Mouse (Mus musculus) midbrain, embryonic 11.5 days (tissue): ENCODE data around the gene Tpst2. TPM values are rescaled to one million over a fixed set of nuclear protein-coding genes. Genes with fewer than 3 reads are reported as not detected.
A peak's percentile ranks its signal among the peaks of the same experiment; 100 is the strongest.

Source experiments
- ATAC-seq: fragments of 200-750 bp; cut with Nextera tagmentation; 2 replicates; pipeline ENCODE4 v1.8.0; 2017; ENCODE audit warnings: moderate TSS enrichment, moderate library complexity; ENCODE audit not compliant: low FRiP score
- DNase-seq: peaks from one replicate; pipeline ENCODE4 v3.0.0; 2015; ENCODE audit warnings: low spot score; ENCODE audit errors: missing footprints
- H3K27ac ChIP-seq: fragments of 300-500 bp; sonication (generic); 2 replicates; pipeline ENCODE4 v1.5.1; 2014; ENCODE audit warnings: low read depth, low read length
- H3K27me3 ChIP-seq: fragments of 300-500 bp; sonication (generic); 2 replicates; pipeline ENCODE4 v1.6.1; 2014; ENCODE audit warnings: mild to moderate bottlenecking, low read length, moderate library complexity, mixed read lengths; ENCODE audit not compliant: control insufficient read depth, insufficient read depth
- H3K36me3 ChIP-seq: fragments of 300-500 bp; sonication (generic); 2 replicates; pipeline ENCODE4 v1.6.1; 2014; ENCODE audit warnings: mild to moderate bottlenecking, low read length, moderate library complexity, mixed read lengths; ENCODE audit not compliant: control insufficient read depth, insufficient read depth
- H3K4me1 ChIP-seq: fragments of 300-500 bp; sonication (generic); 2 replicates; pipeline ENCODE4 v1.6.1; 2014; ENCODE audit warnings: low read length; ENCODE audit not compliant: control insufficient read depth, insufficient read depth
- H3K4me2 ChIP-seq: fragments of 300-500 bp; sonication (generic); 2 replicates; pipeline ENCODE4 v1.6.1; 2014; ENCODE audit warnings: mild to moderate bottlenecking, moderate library complexity
- H3K4me3 ChIP-seq: fragments of 300-500 bp; sonication (generic); 2 replicates; pipeline ENCODE4 v1.5.1; 2014; ENCODE audit warnings: low read depth, low read length
- H3K9ac ChIP-seq: fragments of 300-500 bp; sonication (generic); 2 replicates; pipeline ENCODE4 v1.6.1; 2014; ENCODE audit warnings: low read length
- H3K9me3 ChIP-seq: fragments of 300-500 bp; sonication (generic); 2 replicates; pipeline ENCODE4 v1.6.1; 2016; ENCODE audit warnings: low read length; ENCODE audit not compliant: control insufficient read depth
- WGBS: fragments of 180-500 bp; shearing (Covaris S2); extraction: QIAGEN DNeasy Blood & Tissue Kit; methylation state at CpG from one replicate; pipeline ENCODE4 v1.1.7; 2014; 5-methylcytosine and 5-hydroxymethylcytosine counted together
- polyA plus RNA-seq: library from polyadenylated mRNA; unstranded; fragments of >200 nt; fragmentation: Nextera tagmentation; extraction: Ambion mirVana; gene quantifications from 2 replicates; pipeline ENCODE4 v1.2.1, GENCODE M21; 2014

The Tpst2 gene
- polyA plus RNA-seq, 1 experiment from 2014 or later, result 33.5 TPM

- no peak overlapping the region for H3K4me2 ChIP-seq
- no peaks in the 10 kb centered on the region for H3K9me3 ChIP-seq
- WGBS, result 84% methylated on average over 7 of the region's 7 CpGs
- H3K27me3 ChIP-seq, result no peaks in the 10 kb centered on the region
- no peaks in the 10 kb centered on the region for H3K36me3 ChIP-seq
- H3K27ac ChIP-seq, result no peak overlapping the region
- no peak for ATAC-seq
- no peaks in the 10 kb centered on the region for H3K4me1 ChIP-seq
- DNase-seq, result no peak
- H3K9ac ChIP-seq, result no peak overlapping the region
- no peak overlapping the region for H3K4me3 ChIP-seq
Measured at GRCm38 (mm10) chr5:112264099-112264498, 12.4 kb upstream of the Tpst2 start.

- DNase-seq, result no peak
- H3K9me3 ChIP-seq, result no peaks in the 10 kb centered on the region
- H3K4me3 ChIP-seq, result no peak overlapping the region
- no peak for ATAC-seq
- H3K27me3 ChIP-seq, result no peaks in the 10 kb centered on the region
- no peak overlapping the region for H3K4me2 ChIP-seq
- H3K4me1 ChIP-seq, result no peaks in the 10 kb centered on the region
- no peak overlapping the region for H3K9ac ChIP-seq
- no peaks in the 10 kb centered on the region for H3K36me3 ChIP-seq
- H3K27ac ChIP-seq, result no peak overlapping the region
- WGBS, result 87% methylated on average over 5 of the region's 5 CpGs
Measured at GRCm38 (mm10) chr5:112265110-112265509, 11.4 kb upstream of the Tpst2 start.

- H3K27ac ChIP-seq, result no peak overlapping the region
- ATAC-seq, result peak; percentile 82
Measured at GRCm38 (mm10) chr5:112265515-112265914, 11.0 kb upstream of the Tpst2 start.

GRCm38 (mm10) chr5:112266011-112266777, 10.3 kb upstream of the Tpst2 start:
- H3K9me3 ChIP-seq, result no peaks in the 10 kb centered on the region
- no peak overlapping the region for H3K4me3 ChIP-seq
- no peak; the same call in 1 of the 2 replicates for ATAC-seq
- H3K27me3 ChIP-seq, result no peaks in the 10 kb centered on the region
- WGBS, result 62% methylated on average over 9 of the region's 9 CpGs
- DNase-seq, result no peak
- H3K4me1 ChIP-seq, result peaks cover 3% of the 10 kb centered on the region; the same call in 1 of the 2 replicates
- peak overlapping the region; percentile 21; the same call in 1 of the 2 replicates for H3K9ac ChIP-seq
- no peak overlapping the region for H3K27ac ChIP-seq
- no peaks in the 10 kb centered on the region for H3K36me3 ChIP-seq
- no peak overlapping the region; the same call in 1 of the 2 replicates for H3K4me2 ChIP-seq

More at GRCm38 (mm10) chr5:112265515-112265914, 11.0 kb upstream of the Tpst2 start:
- Histone ChIP-seq H3K36me3 (no peaks in the 10 kb centered on the region), H3K9me3 (no peaks in the 10 kb centered on the region), H3K9ac (peak overlapping the region; percentile 21; the same call in 1 of the 2 replicates), H3K4me2 (no peak overlapping the region; the same call in 1 of the 2 replicates), H3K27me3 (no peaks in the 10 kb centered on the region), H3K4me1 (no peaks in the 10 kb centered on the region), H3K4me3 (no peak overlapping the region)
- no peak for DNase-seq
- WGBS, result 7% methylated on average over 10 of the region's 10 CpGs

GRCm38 (mm10) chr5:112270764-112271541, 5.5 kb upstream of the Tpst2 start:
- Histone ChIP-seq H3K27me3 (peaks cover 2% of the 10 kb centered on the region; the same call in 1 of the 2 replicates), H3K36me3 (no peaks in the 10 kb centered on the region), H3K4me1 (peaks cover 10% of the 10 kb centered on the region; the same call in 1 of the 2 replicates), H3K4me3 (no peak overlapping the region), H3K27ac (peak overlapping the region; percentile 54; the same call in 1 of the 2 replicates), H3K9me3 (no peaks in the 10 kb centered on the region), H3K9ac (no peak overlapping the region), H3K4me2 (0 out of 2 replicates have a peak overlapping the region, but pooled peaks have one; percentile 11)
- DNase-seq, result peak; percentile 90
- 47% methylated on average over 24 of the region's 24 CpGs for WGBS
- peak; percentile 52; the same call in 1 of the 2 replicates for ATAC-seq

- H3K9ac ChIP-seq, result no peak overlapping the region
- H3K27me3 ChIP-seq, result peaks cover 2% of the 10 kb centered on the region; the same call in 1 of the 2 replicates
- H3K9me3 ChIP-seq, result no peaks in the 10 kb centered on the region
- no peak overlapping the region for H3K4me2 ChIP-seq
- H3K4me3 ChIP-seq, result no peak overlapping the region
- ATAC-seq (no peak), DNase-seq (no peak)
- H3K36me3 ChIP-seq, result no peaks in the 10 kb centered on the region
- peaks cover 15% of the 10 kb centered on the region for H3K4me1 ChIP-seq
- WGBS, result 68% methylated on average over 2 of the region's 2 CpGs
- H3K27ac ChIP-seq, result no peak overlapping the region
Measured at GRCm38 (mm10) chr5:112272934-112273333, 3.6 kb upstream of the Tpst2 start.

GRCm38 (mm10) chr5:112273746-112274463, 2.6 kb upstream of the Tpst2 start:
- ATAC-seq (no peak), DNase-seq (no peak)
- H3K4me1 ChIP-seq, result peaks cover 18% of the 10 kb centered on the region
- no peak overlapping the region for H3K27ac ChIP-seq
- H3K4me3 ChIP-seq, result no peak overlapping the region
- H3K4me2 ChIP-seq, result no peak overlapping the region
- peaks cover 2% of the 10 kb centered on the region; the same call in 1 of the 2 replicates for H3K27me3 ChIP-seq
- WGBS, result 40% methylated on average over 2 of the region's 2 CpGs
- H3K9ac ChIP-seq, result no peak overlapping the region
- no peaks in the 10 kb centered on the region for H3K36me3 ChIP-seq
- no peaks in the 10 kb centered on the region for H3K9me3 ChIP-seq

- no peak overlapping the region for H3K27ac ChIP-seq
- DNase-seq (no peak), ATAC-seq (no peak)
- 71% methylated on average over 4 of the region's 4 CpGs for WGBS
- peak overlapping the region; percentile 92; the same call in 1 of the 2 replicates for H3K4me2 ChIP-seq
- H3K9me3 ChIP-seq, result no peaks in the 10 kb centered on the region
- peaks cover 2% of the 10 kb centered on the region; the same call in 1 of the 2 replicates for H3K27me3 ChIP-seq
- H3K36me3 ChIP-seq, result no peaks in the 10 kb centered on the region
- H3K9ac ChIP-seq, result no peak overlapping the region
- H3K4me3 ChIP-seq, result no peak overlapping the region; the same call in 1 of the 2 replicates
- peaks cover 18% of the 10 kb centered on the region for H3K4me1 ChIP-seq
Measured at GRCm38 (mm10) chr5:112275021-112275804, 1.3 kb upstream of the Tpst2 start.
